Mouse (Mus musculus) spleen, embryonic (tissue): Measurements from ENCODE around the gene Smarcd3.
"Not testable (repeated sequence)": the region's sequence is repeated elsewhere in the genome, so short reads cannot be mapped to it uniquely, and the experiment has no call there.

ENCODE experiments used
- CTCF ChIA-PET: fragments of 350-600 bp; sonication (Branson Sonifier 250); formaldehyde crosslinking; loops from one replicate; lab custom pipeline; 2022; lab: Charles Lee

The Smarcd3 gene

GRCm38 (mm10) chr5:24576801-24577182 lies 47.4 kb downstream of the Smarcd3 start:
- CTCF ChIA-PET = no interaction called here

DNA sequence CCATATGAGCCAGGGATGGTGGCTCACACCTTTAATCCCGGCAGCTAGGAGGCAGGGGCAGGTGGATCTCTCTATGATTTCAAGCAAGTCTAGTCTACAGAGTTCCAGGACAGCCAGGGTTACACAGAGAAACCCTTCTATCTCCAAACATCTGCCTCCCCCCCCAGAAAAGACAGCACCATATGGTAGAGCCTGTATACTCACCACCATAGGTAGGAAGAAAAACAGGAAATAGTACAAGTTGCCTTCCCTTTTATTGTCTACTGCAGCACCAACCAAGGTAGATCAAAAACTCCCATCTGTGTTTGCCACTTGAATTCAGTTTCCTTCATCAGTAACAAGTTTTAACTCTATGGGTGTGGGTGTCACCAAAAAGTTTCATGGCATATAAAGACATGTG lies 48.3 kb downstream of the Smarcd3 start:
- CTCF ChIA-PET = no interaction called here

- CTCF ChIA-PET = no interaction called here
These were observed 67.5 kb downstream of the Smarcd3 start, which contains the start of gene 4931409K22Rik for GRCm38 (mm10) chr5:24556709-24557108. Gene 4931409K22Rik (minus strand): TSS chr5:24556809.

- CTCF ChIA-PET = not testable (repeated sequence)
These were observed 68.9 kb downstream of the Smarcd3 start for GRCm38 (mm10) chr5:24555335-24555734.

DNA sequence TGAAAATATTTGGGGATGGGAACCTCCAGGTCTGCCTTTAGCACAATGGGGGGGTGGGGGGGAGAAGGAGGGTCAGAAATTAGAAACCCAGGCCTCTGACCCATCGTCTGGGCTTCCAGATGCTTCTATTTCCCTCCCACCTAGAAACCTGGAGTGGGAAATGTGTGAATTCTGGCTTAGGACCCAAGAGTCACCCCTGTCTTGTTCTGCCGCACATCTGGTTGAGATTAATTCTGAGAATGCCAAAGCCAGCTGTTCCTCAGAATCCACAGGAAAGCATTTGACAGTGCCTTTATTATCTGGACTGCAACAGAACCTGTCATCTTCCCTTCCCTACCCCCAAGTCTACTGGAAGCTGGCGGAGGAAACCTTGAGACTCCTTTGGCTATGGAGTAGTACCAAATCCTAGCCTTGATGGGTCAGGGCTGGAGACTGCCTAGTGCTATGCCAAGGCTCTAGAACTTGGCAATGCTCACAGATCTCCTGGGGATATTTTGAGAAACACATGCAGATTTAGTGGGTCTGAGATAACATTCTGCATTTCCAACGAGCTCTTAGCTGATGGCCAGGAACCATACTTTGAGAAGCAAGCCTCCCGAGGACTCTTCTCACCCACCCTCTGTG lies 70.5 kb downstream of the Smarcd3 start:
- CTCF ChIA-PET = no interaction called here

DNA sequence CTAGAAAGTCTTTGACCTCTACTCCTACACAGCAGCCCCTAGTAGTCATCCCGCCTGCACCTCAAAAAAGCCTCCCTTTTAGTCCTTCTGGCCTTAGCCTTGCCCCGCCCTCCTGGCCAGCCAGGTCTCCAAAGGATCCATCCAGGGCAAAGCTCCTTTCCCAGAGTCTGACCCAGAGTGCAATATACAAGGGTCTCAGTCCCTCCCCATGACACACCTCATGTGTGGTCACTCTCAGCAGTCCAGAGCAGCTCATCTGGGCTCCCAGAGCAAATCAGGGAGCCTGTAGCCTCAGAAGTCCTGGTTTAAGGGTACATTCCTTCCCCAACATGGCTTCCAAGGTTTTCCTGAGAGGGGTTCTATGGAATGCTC lies 72.9 kb downstream of the Smarcd3 start:
- CTCF ChIA-PET = no interaction called here

DNA sequence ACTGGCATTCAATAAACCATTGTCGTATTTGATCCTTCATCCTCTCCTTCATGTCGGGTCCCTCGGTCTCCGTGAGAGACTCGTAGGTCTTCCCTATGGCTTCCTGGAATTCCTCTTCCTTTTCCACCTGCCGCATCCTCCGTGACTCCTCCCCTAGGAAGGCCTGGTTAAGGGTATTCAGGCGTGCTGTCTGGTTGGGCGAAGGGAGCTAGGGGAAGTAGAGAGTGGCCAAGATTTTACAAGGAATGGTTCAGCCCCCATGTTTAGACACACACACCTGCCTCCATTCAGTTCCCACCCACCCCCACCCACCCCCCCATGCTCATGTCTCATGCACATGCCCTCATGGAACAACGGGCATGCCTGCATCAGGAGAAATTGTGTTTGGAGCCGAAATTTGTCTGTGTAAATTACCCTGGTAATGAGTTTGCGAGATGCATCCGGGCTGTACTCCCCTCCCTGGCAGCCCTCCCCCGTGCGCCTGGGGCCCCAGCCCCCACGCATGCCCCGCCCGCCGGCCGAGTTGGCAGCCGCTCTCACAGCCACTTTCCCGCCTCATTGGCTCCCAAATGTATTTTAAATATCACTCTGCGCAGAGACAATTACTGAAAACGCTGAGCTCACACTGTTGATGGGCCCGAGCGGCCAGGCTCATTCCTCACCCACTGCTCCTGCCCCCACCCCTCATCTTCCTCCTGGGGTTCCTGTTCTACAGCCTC lies 73.5 kb downstream of the Smarcd3 start:
- CTCF ChIA-PET = no interaction called here

- CTCF ChIA-PET = no interaction called here
These were observed 81.6 kb downstream of the Smarcd3 start for GRCm38 (mm10) chr5:24542643-24543042.

GRCm38 (mm10) chr5:24541144-24541569 lies 83.1 kb downstream of the Smarcd3 start:
- CTCF ChIA-PET = interaction anchor here (0.6 kb wide), 2 partner anchors 27 to 59 kb away, joined by 3 to 4 read pairs; no protein-coding TSS in a partner anchor
